Mouse (Mus musculus): ENCODE measurements around the gene Ccdc63.
"Not testable (repeated sequence)": the region's sequence is repeated elsewhere in the genome, so short reads cannot be mapped to it uniquely, and the experiment has no call there.

Gene Ccdc63

GRCm38 (mm10) chr5:122148107-122148506 is 7.5 kb upstream of the Ccdc63 start:
- DNase-seq, result no peak

DNA sequence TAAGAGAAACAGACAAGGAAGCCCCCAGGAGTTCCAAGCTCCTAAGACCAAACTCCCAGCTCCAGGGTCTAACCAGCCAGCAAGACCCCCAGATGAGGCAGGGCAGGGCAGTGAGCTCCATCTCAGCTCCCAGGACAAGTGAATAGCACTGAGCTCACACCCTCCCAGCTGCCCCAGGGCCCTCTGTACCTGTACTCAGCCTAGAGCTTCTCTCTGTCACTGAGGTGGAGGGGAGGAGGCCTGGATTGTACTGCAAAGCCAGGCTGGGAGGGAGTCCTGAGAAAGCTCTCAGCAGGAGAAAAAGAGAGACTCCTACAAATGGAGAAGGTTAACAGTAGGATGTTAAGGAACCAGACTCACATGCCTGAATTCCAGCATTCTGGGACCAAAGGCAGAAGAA is 6.0 kb upstream of the Ccdc63 start:
- no peak for DNase-seq

DNA sequence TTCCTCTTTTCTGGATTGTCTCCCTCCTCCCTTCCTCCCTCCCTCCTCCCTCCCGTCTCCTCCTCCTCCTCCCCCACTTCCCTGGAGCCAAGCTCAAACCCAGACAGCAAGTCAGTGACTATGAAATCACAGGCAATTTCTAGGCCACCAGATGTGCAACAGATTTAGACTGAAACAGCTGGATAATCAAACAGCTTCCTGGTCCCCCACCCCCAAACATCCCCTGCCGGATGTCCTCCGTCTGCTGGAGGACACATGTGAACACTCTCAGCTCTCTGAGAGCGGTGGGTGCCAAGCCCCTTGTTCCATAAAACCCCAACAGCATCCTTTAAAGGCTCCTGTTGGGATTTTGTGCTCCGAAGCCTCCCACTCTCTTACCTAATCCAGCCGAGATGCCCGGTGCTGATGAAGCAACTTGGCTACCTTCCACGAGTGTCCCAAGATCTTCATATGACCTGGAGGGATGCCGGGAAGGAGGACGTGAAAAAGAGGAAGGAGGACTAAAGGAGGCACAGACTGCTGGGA is 5.5 kb upstream of the Ccdc63 start:
- DNase-seq, result no peak

DNA sequence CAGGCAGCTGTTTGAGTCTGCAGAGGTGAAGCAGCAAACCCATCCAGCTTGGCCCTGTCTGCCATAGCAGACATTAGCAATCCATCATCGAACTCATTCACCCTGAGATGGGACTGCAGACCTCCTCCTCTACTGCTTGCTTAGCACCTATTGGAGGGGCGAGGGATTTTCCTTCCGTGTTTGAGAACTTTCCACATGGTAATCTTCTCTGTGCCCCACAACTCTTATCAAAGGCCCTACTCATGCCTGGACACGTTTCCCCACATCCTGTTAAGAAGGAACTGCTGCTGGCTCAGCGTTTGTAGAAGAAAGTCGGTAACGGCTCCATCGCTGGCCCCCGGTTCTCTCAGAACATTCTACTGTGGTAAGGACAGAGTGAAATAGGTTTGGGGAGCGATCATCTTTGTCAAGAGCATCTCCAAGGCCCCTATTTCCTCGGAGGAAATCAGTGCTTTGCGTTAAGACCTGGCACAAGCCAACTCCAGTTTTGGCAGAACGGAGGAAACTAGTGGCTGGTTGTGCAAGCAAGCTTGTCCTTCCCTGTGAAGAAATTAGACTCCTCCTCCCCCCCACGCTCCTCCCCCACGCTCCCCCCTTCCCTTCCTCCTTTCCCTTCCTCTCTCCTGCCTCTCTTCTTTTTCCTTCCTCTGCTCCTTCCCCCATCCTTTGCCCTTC is 4.9 kb upstream of the Ccdc63 start:
- DNase-seq, result no peak

DNA sequence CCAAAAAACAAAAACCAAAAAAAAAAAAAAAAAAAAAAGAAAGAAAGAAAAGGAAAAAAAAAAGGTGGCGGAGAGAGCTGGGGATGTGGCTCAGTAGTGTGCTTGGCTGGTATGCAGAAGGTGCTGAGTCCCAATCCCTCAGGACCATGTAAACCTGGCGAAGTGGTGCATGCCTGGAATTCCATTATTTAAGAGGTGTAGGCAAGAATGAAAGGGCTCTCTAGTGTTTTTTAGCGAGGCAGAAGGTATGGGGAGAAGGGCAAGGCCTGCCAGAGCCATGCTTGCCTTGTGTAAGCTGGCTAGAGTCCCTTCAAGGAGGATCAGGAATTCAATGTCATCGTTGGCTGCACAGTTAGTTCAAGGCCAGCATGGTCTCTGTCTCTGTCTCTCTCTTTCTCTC is 4.2 kb upstream of the Ccdc63 start:
- no peak for DNase-seq

DNA sequence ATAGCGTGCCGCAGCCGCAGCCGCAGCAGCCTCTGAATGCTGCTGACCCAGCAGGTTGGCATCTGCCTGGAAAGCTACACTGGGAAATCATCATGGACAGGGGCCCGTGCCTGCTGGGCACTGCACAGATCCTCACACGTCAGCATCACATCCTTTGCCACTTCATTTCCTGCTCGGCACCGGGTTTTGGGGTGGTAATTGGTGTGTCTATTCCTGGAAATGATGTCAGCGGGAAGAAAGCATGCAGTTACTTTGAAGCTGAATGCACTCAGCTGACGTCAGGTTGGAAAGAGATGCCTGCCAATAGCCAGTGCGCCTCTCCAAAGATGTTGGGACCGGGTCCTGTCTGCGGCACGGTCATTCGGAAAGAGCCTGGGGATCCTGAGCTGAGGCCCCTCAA is 2.9 kb upstream of the Ccdc63 start:
- peak; percentile 80 for DNase-seq

- DNase-seq, result peak; percentile 66
These were observed 1.8 kb upstream of the Ccdc63 start for GRCm38 (mm10) chr5:122142230-122142992.

GRCm38 (mm10) chr5:122139771-122140170 is 852 bp downstream of the Ccdc63 start:
- DNase-seq, result not testable (repeated sequence)

DNA sequence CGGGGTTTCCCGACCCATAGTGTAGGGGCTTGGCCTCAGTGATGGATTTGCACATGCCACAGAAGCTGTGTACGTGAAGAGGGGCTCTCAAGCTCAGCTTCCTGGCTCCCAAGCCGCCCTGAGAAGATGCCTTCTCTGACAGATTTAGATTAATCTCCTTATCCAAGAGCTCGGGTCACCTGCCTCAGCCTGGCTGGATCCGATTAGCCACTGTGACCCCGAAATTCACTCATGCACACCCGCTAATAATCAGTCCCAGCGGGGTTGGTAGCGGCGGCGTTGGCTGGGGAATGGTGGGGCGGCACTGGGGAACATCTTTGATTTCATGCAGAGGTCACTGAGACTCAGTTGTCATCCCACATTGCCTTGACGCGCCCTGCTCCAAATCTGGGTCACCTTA is 1.8 kb downstream of the Ccdc63 start:
- DNase-seq, result peak; percentile 42

- no peak for DNase-seq
These were observed 3.9 kb downstream of the Ccdc63 start for GRCm38 (mm10) chr5:122136508-122137408.

GRCm38 (mm10) chr5:122135290-122135882 is 5.2 kb downstream of the Ccdc63 start:
- DNase-seq, result peak; percentile 68

DNA sequence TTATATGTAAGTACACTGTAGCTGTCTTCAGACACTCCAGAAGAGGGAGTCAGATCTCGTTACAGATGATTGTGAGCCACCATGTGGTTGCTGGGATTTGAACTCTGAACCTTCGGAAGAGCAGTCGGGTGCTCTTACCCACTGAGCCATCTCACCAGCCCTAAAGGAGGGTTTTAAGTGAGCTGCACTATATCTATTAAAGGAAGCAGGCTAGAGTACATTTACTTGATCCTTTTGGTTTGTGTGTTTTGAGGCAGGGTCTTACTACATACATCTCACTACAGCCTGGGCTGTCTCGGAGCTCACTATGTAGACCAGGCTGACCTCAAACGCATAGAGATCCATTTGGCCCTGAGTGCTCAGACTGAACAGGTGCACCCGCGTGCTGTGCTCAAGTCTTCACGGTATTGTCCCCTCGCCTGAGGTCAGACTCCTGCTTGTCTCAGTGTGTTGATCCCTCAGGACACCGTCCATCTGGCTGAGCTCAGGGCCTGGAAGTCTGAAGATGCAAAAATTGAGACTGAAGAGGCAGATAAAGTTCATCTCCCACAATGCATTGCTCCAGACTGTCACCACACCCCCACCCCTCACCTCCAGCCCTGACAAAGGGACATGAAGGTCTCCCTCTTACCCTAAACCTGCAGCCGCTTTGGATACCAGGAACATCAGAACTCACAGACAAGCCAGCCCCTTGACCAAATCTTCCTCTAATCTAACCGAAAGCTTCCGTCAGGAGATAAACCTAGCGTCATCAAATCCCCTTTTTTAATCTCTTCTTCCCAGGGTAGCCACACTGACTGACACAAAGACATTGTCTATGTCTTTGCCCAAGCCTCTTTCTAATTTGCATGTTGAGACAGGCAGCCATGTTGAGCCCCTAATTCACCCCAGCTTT is 6.0 kb downstream of the Ccdc63 start:
- peak; percentile 64 for DNase-seq

- DNase-seq, result no peak
These were observed 7.6 kb downstream of the Ccdc63 start for GRCm38 (mm10) chr5:122133050-122133389.

GRCm38 (mm10) chr5:122132167-122133049 is 8.2 kb downstream of the Ccdc63 start:
- DNase-seq, result peak; percentile 45

- DNase-seq, result peak; percentile 85
These were observed 9.3 kb downstream of the Ccdc63 start for GRCm38 (mm10) chr5:122131076-122132051.

- peak; percentile 88 for DNase-seq
These were observed 10.2 kb downstream of the Ccdc63 start for GRCm38 (mm10) chr5:122130341-122130998.

GRCm38 (mm10) chr5:122129068-122129655 is 11.5 kb downstream of the Ccdc63 start:
- DNase-seq, result peak; percentile 93

DNA sequence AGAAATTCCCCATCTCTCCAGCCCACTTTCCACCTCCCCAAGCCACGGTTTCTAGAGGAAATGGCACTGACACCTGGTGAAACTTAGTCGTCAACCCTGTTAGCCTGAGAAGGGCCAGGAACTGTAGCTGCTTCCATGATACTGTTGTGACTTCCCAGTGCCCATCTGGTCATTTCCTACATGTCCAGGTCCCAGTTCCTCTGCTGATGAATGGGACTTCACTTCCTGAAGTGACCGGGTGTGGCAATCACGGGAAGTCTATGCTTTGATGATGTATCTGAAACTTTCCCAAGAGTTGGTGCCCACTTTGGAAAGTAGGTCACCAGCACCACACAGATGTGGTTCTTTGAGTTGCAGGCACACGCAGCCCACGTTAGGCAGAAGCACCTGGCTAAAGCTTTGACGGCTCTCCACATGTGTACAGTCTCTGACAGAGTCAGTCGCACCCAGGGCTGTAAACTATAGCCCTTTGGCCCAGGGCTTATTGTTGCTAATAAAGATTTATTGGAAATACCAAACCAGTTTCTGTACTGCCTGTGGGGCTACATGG is 15.3 kb downstream of the Ccdc63 start:
- no peak for DNase-seq
